Mouse (Mus musculus): ENCODE results near the gene Prss50. TPM values are rescaled to one million over a fixed set of nuclear protein-coding genes. Genes with fewer than 3 reads are reported as not detected.

The Prss50 gene
- total and polyA plus RNA-seq, 3 experiments: not detected

DNA sequence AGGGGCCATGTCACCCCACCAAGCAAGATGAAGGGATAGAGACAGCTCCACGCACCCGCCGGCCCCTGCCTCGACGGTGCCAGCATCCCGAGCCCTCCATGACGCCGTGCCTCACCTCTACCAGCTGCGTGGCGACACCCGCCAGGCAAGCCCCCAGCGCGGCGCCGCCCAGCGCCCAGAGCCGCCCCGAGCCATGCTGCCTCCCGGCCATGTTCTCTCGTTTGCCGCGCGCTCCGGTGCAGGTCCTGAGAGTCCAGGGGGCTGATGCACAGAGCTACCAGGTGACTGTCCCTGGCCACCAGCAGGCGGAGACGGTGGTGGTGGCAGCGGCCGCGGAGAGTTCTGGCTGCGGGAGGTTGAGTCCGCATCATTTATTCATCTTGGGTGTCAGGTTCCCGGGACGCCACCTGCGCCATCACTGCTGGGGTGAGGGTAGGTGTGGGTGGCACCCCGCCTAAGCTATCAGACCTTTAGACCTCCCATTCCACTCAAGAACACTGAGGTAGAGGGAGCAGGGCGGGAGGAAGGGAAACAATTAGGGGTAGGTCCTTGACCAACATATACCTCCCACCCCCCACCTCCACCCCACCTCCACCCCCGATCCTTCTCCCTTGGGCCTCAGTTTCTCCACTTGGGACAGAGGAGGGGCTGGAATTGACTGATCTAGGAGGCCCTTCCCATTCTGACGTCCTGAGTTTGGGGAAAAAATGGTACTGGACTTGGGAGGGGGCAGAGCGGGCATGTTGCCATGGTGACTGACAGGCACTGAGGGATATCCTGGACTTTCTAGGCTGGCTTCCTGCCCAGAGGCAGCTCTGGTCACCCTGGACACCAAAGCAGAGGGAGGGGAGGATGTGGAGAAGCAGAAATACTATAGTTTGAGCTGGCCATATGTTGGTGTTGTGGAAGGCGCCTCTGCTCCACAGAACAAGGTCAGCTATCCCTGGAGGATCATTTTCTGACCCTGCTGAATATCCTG, 16.2 kb downstream of the Prss50 start:
- dilution Hi-C loops (cut with MboI; ENCODE audit: extremely low pct_ligation_motif_present, extremely low pct_unique_long_range_greater_than_20kb, low sequenced_read_pairs): no loop called here
- Histone ChIP-seq H3K9me3 (replicated peaks; ENCODE audit: low read length) (no peaks in the 10 kb centered on the region), H3K4me3 (replicated peaks in 1 of 3; ENCODE audit: low read depth in 2 of 3, low read length in 2 of 3, poor library complexity in 1 of 3) (no peak overlapping the region), H3K4me2 (ENCODE audit: insufficient read depth, low read depth, poor library complexity, severe bottlenecking) (no peak overlapping the region), H3K9ac (ENCODE audit: insufficient read depth, low read depth) (no peak overlapping the region), H3K27ac (ENCODE audit: insufficient read depth, low read depth) (no peak overlapping the region), H3K36me3 (replicated peaks in 1 of 2; ENCODE audit: control insufficient read depth in 1 of 2, insufficient read depth in 1 of 2, low read length in 1 of 2) (no peaks in the 10 kb centered on the region), H3K79me2 (replicated peaks; ENCODE audit: control insufficient read depth, extremely low read depth, insufficient read depth, poor library complexity, severe bottlenecking) (no peaks in the 10 kb centered on the region), H3K27me3 (replicated peaks) (peaks cover 6% of the 10 kb centered on the region), H3K4me1 (ENCODE audit: control insufficient read depth in 1 of 2, insufficient read depth in 2 of 2) (no peaks in the 10 kb centered on the region)
- in situ Hi-C loops (cut with MboI; ENCODE audit: low pct_ligation_motif_present, low pct_unique_long_range_greater_than_20kb, low sequenced_read_pairs): no loop called here
- no peak for DNase-seq (ENCODE audit: extremely low read depth)
- no peak for TF ChIP-seq HCFC1 (IDR thresholded peaks at IDR 0.05; ENCODE audit: low read depth, low read length)
- no peak for TF ChIP-seq ZMIZ1 (IDR thresholded peaks at IDR 0.05; ENCODE audit: low read depth, low read length)
- TF ChIP-seq TCF12 (IDR thresholded peaks at IDR 0.05; ENCODE audit: low read depth, low read length): no peak
- TF ChIP-seq ZC3H11A (IDR thresholded peaks at IDR 0.05; ENCODE audit: low read depth, low read length): no peak
- TF ChIP-seq USF1 (IDR thresholded peaks at IDR 0.05; ENCODE audit: low read depth, low read length): no peak
- TF ChIP-seq MXI1 (IDR thresholded peaks at IDR 0.05; ENCODE audit: low read depth, low read length): no peak

DNA sequence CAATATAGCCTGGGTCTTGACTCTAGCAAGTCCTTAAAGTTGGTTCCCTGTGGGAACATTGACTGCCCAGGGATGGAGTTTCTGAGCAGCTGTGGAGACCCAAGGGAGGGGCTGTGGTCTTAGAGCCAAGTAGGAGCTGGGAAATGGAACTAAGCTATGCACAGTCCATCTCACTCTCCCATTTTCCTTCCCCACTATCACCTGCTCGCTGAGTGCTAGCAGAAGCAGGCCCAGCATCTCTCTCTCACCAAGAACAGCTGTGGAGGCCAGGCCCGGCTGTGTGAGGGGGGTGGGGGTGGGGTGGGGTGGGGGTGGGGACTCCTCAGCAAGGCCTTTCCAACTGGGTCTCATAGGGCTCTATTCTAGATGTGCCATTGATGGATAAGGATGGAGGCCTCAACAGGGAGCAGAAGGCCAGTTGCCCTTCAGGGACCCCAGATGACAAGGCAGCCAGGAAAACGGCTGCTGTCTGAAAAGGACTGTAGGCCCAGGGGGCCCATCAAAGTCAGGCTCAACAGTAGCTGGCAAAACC, 17.0 kb downstream of the Prss50 start:
- Histone ChIP-seq H3K4me1 (ENCODE audit: control insufficient read depth in 1 of 2, insufficient read depth in 2 of 2) (no peaks in the 10 kb centered on the region), H3K4me2 (ENCODE audit: insufficient read depth, low read depth, poor library complexity, severe bottlenecking) (no peak overlapping the region), H3K4me3 (replicated peaks in 1 of 3; ENCODE audit: low read depth in 2 of 3, low read length in 2 of 3, poor library complexity in 1 of 3) (no peak overlapping the region), H3K27me3 (replicated peaks) (peaks cover 12% of the 10 kb centered on the region), H3K9ac (ENCODE audit: insufficient read depth, low read depth) (no peak overlapping the region), H3K79me2 (replicated peaks; ENCODE audit: control insufficient read depth, extremely low read depth, insufficient read depth, poor library complexity, severe bottlenecking) (no peaks in the 10 kb centered on the region), H3K36me3 (replicated peaks in 1 of 2; ENCODE audit: control insufficient read depth in 1 of 2, insufficient read depth in 1 of 2, low read length in 1 of 2) (no peaks in the 10 kb centered on the region), H3K27ac (ENCODE audit: insufficient read depth, low read depth) (no peak overlapping the region), H3K9me3 (replicated peaks; ENCODE audit: low read length) (no peaks in the 10 kb centered on the region)
- DNase-seq (ENCODE audit: extremely low read depth): no peak
- TF ChIP-seq NRF1 (IDR thresholded peaks at IDR 0.05; ENCODE audit: low read depth, low read length) (no peak), PAX5 (IDR thresholded peaks at IDR 0.05; ENCODE audit: low read length) (no peak), MAFK (IDR thresholded peaks at IDR 0.05; ENCODE audit: insufficient replicate concordance, low read length) (no peak), TCF12 (IDR thresholded peaks at IDR 0.05; ENCODE audit: low read depth, low read length) (no peak), IRF4 (IDR thresholded peaks at IDR 0.05; ENCODE audit: low read depth, low read length) (no peak), HCFC1 (IDR thresholded peaks at IDR 0.05; ENCODE audit: low read depth, low read length) (no peak), CHD1 (IDR thresholded peaks at IDR 0.05; ENCODE audit: low read depth, low read length) (no peak), POLR2A (IDR thresholded peaks at IDR 0.05; ENCODE audit: low read depth, low read length) (no peak), KAT2A (IDR thresholded peaks at IDR 0.05; ENCODE audit: insufficient replicate concordance, low read length) (no peak), CHD2 (IDR thresholded peaks at IDR 0.05; ENCODE audit: low read length) (no peak), CTCF (conservative IDR thresholded peaks at IDR 0.05 in 1 of 2, IDR thresholded peaks at IDR 0.05 in 1 of 2; ENCODE audit: low read depth in 2 of 2, low read length in 2 of 2) (no peak), MEF2A (IDR thresholded peaks at IDR 0.05; ENCODE audit: borderline replicate concordance, low read depth, low read length) (no peak), JUN (IDR thresholded peaks at IDR 0.05; ENCODE audit: insufficient read depth, low read depth, low read length) (no peak), ZMIZ1 (IDR thresholded peaks at IDR 0.05; ENCODE audit: low read depth, low read length) (no peak), NELFE (IDR thresholded peaks at IDR 0.05; ENCODE audit: low read depth, low read length) (no peak)
- in situ Hi-C loops (cut with MboI; ENCODE audit: low pct_ligation_motif_present, low pct_unique_long_range_greater_than_20kb, low sequenced_read_pairs): loop anchor here (5.0 kb wide), 1 partner anchor 147 kb away; no protein-coding TSS in a partner anchor
- dilution Hi-C loops (cut with MboI; ENCODE audit: extremely low pct_ligation_motif_present, extremely low pct_unique_long_range_greater_than_20kb, low sequenced_read_pairs): no loop called here
